ENCODE assay signal across 16 mouse cellular contexts in the genomic region with DNA sequence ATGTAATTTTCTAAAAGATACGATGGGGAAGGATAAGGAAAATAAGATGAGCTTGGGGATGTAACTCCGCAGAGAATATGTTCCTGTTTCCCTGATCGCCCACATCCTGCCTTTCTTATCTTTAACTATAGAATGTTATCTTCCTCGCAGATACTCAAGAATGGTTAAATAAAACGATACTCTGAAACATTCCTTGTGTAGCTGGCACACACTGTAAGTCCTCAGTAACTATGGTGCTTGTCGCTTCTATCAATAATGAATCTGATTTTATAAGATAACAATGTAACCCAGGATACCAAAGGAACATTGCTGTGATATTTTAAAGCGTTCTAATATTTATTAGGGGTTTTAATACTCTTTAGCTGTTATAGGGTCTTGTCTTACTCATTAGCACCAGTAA.
"Had no signal": no experiment of that assay in that cellular context is flagged by ENCODE, and none has a peak within 500 bp of the region (broad histone marks: within the 10 kb centered on the region; RNA-seq: fewer than 3 reads in every experiment).

No protein-coding gene starts in this region.

- DNase-seq: heart, postnatal 10 days; heart, postnatal 14 days; heart, postnatal 36 days; heart, postnatal 4 days; kidney, adult 11 months; kidney, adult 18-20 months; kidney, adult 2 months; kidney, adult 8-10 months; kidney, adult 9 months; kidney, postnatal 10 days; kidney, postnatal 14 days; kidney, postnatal 25 days; kidney, postnatal 36 days; kidney, postnatal 4 days; layer of hippocampus, adult 9-11 months; layer of hippocampus, postnatal 36 days had no signal
